Mouse (Mus musculus) small intestine, adult 2 months (tissue): ENCODE data around the gene Ccl3.

Source experiments
- CTCF ChIP-seq: fragments of 200-500 bp; IDR thresholded peaks from 2 replicates; pipeline ENCODE4 v1.5.1; 2012; ENCODE audit warnings: low read depth, mild to moderate bottlenecking, control low read depth, inconsistent platforms, low read length, moderate library complexity, mixed read lengths; ENCODE audit not compliant: insufficient replicate concordance, insufficient read length; ENCODE audit errors: extremely low read depth
- POLR2A ChIP-seq: fragments of 200-500 bp; IDR thresholded peaks from 2 replicates; pipeline ENCODE4 v1.6.1; 2012; ENCODE audit warnings: low read depth, mild to moderate bottlenecking, control low read depth, inconsistent platforms, low read length, moderate library complexity

- TF ChIP-seq CTCF (no peak), POLR2A (no peak)
Measured at GRCm38 (mm10) chr11:83671743-83672142, 22.6 kb upstream of the Ccl3 start.
